Mouse (Mus musculus) heart, adult 2 months (tissue): ENCODE measurements around the gene Adh6b.

Experiments used
- CTCF ChIP-seq: fragments of 200-600 bp; IDR thresholded peaks from 2 replicates; pipeline ENCODE4 v1.8.1; 2022; ENCODE audit warnings: antibody characterized with exemption, mild to moderate bottlenecking, moderate library complexity
- EP300 ChIP-seq: fragments of 200-500 bp; IDR thresholded peaks from 2 replicates; pipeline ENCODE4 v1.6.1; 2011; ENCODE audit warnings: low read depth, low read length, control low read depth; ENCODE audit not compliant: insufficient read depth
- POLR2A ChIP-seq: fragments of 200-500 bp; IDR thresholded peaks from 2 replicates; pipeline ENCODE4 v1.6.1; 2011; ENCODE audit warnings: mild to moderate bottlenecking, low read depth, low read length, control low read depth; ENCODE audit not compliant: insufficient read depth

GRCm38 (mm10) chr3:138373920-138374319 lies 32.3 kb downstream of the Adh6b start:
- TF ChIP-seq CTCF (no peak), EP300 (no peak), POLR2A (no peak)
